Mouse (Mus musculus): ENCODE results near the gene Grb7.
A peak's percentile ranks its signal among the peaks of the same experiment; 100 is the strongest.

Gene Grb7

DNA sequence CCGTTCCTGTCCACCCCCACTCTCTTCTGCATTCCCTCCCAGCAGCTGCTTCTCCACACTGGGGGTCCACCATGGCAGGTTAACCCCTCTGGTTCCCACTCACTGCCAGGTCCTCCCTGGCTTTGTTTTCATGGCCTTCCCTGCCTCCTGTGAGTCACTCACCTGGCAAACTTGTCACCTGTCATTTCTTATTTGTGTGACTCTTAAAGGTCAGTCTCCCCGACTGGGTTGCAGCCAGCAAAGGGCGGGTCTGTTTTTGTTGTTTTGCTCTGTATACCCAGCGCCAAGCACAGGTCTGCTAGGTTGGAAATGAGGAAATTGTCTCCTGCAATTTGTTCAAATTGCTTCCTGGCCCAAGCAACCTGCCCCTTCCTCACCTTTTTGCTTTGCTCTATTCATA is 515 bp upstream of the Grb7 start:
- DNase-seq (ENCODE audit: low spot score): no peak

DNA sequence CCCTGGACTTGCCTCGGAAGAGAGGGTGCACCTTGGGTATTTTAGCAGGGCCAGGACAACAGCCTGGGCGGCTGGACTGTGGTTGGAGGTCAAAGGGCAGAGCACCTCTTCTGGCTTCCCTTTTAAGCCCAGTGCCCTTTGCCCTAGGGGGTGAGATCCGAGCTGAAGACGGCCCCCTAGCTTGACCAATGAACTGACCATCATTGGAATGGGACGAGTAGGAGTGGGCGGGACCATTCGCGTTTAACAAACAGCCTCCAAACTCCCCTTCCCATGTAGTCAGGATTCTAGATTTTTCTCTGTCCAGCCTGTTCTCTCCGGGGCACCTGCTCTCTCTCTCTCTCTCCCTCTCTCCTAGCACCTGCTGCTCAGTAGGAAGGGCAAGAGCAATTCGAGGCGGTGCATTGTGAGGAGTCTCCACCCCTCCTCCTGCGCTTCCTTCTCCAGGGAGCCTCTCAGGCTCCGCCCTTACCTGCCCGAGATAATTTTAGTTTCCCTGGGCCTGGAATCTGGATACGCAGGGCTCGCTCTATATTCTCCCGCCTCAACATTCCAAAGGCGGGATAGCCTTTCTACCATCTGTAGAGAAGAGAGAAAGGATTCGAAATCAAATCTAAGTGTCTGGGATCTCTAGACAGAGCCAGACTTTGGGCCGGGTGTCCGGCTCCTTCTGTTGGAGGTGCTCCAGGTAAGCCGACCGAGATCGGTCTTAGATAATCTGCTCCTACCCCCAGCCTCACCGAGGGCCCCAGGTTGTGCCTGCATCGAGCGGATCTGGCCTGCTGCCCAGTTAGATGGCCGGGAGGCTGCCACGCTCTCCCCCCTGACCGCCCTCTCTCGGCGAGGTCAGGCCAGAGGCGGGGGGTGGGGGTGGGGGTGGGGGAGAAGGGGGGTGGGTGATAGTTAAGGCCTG is 624 bp downstream of the Grb7 start:
- no peak for DNase-seq (ENCODE audit: low spot score)

DNA sequence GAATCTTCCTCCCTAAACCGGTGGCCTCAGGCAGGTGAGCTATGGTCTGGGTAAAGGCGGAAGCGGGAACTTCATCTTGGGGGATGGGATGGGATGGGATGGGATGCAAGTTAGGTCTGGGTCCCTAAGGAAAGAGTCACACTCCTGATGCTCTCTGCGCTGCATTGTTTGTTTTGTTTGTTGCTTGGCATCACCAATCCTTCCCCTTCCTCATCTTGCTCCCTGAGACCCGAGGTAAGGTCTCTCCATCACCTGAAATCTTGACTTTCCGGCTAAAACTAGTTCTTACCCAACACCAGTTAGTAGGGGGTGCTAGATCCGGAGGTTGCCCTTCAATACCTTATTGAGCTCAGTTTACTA is 1.3 kb downstream of the Grb7 start:
- no peak for DNase-seq (ENCODE audit: low spot score)

DNA sequence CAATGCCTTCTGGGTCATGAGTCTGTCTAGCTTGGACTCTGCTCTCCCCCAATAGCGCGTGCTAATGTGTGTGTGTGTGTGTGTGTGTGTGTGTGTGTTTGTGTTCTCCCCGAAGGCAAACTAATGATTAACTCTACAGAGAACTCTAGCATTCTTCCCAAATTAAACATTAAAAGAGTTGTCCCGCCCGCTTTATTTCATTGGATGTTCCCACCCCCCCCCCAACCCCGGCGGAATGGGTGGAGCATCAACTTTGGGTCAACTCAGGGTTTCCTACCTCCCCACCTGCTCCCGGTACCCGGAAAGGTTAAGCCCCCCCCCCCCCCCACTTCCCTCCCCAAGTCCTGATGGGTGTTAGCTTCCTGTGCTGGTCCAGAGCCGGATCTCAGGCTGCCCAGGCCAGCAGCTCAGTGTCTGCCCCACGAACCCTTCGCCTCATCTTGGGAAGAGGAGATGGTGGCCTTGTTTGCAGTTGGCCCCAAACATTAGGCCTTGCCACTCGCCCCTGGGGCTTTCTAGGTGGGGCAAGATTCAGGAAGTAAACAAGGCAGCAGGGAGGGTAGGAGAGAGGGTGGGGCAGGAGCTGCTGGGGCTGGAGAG is 2.1 kb downstream of the Grb7 start:
- DNase-seq (ENCODE audit: low spot score): no peak

DNA sequence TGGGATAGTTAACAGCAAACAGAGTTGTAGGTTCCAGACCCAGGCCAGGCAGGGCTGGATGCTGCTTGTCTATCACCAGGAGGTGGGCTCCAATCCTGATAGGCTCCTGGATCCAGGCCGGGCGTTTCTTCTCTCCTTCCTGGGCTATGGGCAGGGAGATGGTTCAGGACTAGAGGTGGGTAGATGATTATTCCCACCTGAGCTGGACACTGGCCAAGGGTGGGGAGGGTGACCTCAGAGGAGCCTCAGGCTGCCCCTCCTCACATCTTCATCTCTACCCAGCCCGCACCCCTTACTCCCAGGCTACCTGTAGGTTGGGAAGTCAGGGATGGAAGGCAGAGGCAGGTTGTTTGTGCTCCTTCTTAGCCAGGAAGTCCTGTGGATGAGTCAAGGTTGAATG is 3.2 kb downstream of the Grb7 start:
- no peak for DNase-seq (ENCODE audit: low spot score)

DNA sequence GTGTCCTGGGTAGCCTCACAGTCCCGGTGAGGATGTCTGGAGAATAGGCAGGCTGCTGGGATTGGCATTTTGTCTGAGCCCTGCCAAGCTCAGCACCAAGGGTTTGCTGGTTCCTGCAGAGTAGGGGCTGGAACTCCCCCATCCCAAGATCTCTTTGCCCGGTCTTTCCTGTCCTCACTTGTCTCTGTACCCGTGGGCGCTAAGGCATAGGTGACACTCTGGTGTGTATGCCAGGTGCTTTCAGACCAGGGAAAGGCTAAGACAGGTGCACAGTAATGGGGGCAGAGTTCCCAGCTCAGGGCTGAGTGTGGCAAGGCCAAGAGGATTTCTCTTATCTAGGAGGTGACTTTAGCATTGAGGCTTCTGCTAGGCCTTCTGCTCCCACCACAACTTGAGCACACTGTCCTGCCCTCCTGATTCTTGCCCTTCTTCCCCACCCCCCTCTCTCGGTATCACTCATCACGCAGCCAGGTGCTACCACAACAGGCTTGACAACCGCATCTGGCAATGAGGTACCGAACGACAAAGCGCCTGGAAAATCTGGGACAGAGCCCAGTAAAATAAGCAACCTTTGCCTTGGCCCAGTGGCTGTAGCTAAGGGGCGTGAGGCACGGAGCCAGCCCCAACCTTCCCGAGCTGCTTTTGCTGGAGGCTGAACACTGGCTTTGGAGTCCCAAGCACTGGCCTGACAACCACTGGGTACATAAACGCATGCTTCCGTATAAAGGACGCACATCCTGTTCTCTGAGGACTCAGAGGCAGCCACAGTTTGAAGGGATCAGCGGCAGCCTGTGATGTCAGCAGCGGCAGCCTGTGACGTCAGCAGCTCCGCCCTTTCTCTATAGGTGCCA is 4.0 kb downstream of the Grb7 start:
- DNase-seq (ENCODE audit: low spot score): no peak

DNA sequence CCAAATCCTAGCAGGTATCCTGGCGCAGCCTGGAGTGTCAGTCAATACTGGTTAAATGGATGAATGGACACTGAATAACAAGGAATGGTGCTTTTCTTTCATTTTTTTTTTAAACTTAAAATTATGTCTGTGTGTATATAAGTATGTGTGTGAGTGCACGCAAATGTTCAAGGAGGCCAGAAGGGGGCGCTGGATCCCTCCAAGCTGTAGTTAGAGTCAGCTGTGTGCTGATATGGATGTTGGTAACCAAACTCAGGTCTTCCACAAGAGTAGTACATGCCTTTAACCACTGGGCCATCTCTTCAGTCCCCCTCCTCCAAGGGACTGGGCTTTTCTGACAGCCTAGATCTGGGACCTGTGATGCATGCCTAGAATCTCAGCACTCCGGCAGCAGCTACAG is 9.3 kb downstream of the Grb7 start:
- no peak for DNase-seq (ENCODE audit: low spot score)

DNA sequence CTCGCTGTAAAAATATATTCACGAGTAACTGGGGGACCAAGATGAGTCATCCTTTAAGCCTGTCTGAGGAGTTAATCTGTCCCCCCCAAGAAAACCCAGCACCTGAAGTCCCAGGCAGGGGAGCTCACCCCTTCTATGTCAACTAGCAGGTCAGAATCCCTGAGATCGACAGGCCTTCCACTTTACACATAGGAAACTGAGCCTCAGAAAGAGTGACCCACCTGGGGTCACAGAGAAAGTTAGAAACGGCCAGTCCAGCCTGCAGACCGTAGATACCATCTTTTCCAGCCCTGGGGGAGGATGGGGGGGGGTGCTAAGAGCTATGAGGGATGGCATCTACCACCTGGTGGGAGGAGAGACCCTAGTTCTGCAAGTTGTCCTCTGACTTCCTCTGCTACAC is 10.4 kb downstream of the Grb7 start:
- DNase-seq (ENCODE audit: low spot score): no peak

DNA sequence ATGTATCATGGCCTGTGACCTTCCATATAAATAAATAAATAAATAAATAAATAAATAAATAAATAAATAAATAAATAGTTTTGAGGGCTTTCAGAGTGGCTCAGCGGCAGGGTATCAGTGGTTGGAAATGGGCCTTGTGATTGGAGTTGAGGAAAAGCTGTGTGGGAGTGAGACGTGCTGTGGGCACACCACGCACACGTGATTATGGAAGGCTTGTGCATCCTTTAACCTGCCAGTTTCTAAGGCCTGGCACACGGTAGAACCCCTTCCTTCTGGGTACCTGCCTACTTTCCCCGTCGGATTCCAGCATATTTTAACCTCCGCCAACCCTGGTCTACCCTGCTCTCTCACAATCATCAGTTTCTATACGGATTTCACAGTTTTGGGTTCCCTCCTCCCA is 10.8 kb downstream of the Grb7 start:
- DNase-seq (ENCODE audit: low spot score): no peak

DNA sequence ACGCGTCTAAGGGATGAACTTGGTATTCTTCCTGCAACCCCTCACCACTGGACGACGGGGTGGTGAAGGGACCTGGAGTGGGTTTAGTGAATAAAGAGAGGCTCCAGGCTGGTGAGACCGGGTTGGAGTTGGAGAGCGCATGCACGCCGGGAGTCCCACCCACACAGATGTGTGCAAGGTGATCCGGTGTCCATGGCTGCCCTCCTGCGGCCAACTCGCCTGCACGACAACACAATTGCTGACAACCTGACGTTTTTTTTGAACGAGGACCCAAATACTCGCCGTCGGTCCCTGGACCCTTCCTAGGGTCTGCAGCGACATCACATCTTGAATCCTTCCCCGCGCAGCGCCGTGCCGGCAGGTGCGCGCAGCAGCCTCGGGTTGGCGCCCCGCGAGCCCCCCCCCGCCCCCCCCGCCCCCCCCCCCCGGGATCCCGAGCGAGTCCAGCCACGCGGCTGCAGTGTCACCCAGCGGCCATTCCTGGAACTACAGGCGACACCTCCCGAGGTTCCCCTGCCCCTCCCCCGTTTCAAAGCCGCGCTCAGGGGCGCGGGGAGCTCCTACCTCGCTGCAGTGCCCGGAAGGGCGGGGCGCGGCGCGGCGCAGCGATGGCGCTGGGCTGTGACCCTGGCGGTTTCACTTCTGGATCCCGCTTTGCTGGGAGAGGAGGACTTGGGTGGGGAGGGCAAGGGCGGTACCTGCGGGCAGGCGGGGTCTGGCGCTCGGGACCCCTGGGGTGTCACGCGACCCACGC is 11.3 kb downstream of the Grb7 start:
- DNase-seq (ENCODE audit: low spot score): peak; percentile 89

DNA sequence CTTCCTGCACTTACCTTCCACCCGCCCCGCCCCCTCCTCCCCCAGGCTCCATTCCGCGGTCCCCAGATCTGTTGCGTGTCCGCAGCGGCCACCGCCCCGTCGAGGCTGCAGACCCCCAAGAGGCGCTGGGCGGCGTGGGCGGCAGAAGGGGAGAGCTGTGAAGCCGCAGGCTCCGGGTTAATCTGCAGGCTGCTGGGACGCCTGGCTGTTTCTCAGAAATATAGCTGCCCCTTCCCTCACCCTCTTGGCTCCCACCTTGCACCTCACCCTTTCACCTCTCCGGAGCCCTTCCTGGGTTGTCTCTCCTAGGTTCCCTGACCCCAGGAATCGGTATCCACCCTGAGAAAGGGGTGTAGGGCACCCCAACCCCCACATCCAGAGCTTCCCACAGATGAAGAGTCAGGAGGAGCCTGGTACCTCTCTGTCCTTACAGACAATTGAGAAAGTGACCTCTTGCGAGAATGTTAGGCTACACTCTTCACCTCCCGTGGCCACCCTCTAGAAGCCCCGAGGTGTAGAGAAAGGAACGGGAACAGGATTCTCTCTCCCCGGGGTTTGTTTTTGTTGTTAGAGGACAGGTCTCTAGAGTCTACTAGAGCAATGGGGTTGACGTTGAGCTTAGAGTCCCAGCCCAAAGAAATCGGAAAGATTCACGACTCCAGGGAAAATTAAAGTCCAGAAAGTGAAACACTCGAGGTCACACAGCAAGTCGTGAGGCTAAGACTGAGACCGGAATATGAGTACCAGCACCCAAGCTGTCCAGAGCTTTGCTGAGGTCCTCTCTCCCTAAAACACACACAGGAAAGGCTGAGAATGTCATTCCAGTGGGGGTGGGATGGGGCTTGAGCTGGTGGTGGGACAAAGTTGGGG is 12.2 kb downstream of the Grb7 start:
- DNase-seq (ENCODE audit: low spot score): no peak

DNA sequence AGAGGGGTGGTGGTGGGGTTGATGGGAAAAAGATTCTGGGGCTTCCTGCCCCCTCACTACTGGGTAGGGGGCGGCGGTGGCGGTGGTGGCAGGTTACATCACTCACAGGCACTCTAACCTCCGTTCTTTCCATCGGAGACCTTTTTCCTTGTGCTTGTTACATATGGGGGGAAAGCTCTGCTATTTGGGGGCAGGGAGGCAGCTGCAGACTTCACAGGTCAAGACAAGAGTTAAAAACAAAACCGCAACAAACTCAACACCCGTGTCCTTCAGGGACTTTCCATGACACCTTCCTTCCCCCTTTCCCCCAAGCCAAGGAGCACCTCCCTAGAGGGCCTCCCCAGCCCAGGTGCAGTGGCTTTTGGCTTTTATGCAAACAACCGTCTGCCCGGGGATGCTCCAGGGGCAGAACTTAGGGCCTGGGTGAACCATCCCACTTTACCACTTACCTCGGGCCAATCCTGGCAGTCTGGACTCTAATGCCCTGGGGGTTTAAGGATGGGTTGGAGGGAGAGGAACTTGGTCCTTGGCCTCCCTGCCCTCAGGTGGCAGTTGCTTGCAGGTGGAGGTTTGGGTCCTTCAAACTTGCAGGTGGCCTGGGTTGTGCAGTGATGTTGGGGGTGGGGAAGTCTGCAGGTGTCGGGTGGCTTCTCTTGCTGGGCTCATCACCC is 13.0 kb downstream of the Grb7 start:
- DNase-seq (ENCODE audit: low spot score): no peak

DNA sequence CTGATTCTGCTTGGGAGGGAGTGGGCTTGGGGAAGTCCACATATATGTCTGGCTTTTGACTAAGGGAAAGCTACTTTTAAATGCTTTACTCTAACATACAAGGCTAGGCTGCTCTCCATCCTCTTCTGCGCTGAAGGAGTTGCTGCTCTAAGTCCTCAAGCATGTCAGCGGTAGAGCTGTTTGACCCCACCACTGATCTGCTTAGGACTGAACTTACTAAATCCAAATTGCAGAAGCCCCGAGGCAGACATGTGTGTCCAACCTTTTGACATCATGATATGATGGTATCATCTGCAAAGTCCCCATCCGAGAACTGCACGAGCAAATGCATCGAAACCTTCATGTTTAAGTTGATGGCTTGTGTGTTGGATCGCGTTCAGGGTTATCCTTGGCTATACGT is 13.7 kb downstream of the Grb7 start:
- DNase-seq (ENCODE audit: low spot score): no peak

DNA sequence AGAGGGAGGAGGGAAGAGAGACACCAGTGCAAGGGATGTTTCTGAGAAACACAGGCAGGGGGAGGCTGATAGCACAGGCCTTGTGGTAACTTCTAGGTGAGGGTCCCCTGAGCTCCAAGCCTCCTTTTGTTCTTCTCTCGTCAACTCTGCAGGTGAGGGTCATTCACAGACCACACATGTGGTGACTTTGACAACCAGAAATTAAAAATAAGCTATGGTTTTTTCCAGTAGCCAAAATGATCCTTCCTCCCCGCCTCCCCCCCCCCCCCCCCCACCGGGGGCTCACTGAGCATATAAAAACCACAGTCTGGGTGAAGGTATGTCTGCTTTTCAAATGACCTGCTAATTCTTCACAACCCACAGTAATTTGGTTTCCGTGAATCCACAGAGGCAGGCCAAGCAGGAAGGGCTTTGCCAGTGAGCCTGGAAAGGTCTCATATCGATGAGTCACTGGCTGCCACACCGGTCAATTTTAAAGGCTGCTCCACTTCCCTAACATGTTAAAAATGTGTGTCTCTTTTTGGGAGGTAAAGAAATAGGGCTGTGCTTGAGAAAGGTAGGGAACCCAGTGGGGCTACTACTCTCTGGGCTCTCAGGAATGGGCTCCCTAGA is 15.0 kb downstream of the Grb7 start:
- no peak for DNase-seq (ENCODE audit: low spot score)

DNA sequence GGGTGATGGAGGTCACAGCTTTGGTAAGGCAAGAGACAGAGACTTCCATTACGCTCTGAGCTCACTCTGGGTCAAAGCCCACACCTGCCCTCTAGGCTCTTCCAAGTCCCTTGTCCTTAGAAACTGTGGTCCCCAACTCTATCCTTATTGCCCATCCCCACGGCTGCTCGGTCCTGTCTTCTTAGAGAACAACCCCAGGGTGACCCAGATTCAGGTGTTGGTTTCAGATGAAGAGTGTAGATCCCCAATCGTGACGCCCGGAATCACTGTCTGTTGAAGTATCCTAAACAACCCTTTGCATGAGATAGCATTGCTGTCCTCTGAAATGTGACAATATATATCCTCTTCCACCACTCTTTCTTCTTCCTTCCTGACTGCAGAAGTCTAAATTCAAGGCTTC is 16.1 kb downstream of the Grb7 start:
- DNase-seq (ENCODE audit: low spot score): no peak

DNA sequence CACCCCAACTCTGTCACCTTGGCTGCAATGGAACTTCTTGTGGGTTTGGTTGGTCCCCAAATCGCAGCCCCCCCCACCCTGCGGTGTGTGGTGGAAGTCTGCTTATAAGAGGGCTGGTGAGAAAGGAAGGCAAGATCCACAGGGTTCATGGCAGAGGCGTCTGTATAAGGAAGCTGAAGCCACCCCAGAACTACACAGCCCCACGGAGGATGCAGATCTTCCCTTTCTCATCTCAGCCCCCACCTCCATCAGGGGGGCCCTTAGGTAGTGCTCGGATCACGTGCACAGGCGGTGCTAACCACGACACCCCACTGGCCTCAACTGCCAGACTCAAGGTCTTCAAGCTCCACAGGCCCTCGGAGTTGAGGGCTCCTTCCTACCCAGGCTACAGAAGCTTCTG is 17.7 kb downstream of the Grb7 start:
- no peak for DNase-seq (ENCODE audit: low spot score)

DNA sequence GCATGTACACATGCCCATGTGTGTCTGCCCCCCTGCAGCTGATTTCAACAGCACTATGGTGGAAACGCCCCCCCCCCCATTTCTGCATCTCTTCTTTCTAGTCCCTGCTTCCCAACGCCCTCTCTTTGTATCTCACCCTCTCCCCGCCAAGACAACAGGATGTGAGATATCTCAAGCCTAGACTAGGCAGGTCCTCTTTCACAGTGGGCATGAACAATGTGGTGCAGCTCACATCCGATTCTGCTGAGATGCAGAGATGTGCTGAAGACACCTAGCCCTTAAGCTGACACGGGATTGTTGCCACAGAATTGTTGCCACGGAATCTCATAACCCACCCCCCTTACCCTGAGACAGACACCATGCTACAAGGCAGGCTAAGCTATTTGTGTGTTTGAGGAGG is 18.3 kb downstream of the Grb7 start:
- DNase-seq (ENCODE audit: low spot score): no peak

DNA sequence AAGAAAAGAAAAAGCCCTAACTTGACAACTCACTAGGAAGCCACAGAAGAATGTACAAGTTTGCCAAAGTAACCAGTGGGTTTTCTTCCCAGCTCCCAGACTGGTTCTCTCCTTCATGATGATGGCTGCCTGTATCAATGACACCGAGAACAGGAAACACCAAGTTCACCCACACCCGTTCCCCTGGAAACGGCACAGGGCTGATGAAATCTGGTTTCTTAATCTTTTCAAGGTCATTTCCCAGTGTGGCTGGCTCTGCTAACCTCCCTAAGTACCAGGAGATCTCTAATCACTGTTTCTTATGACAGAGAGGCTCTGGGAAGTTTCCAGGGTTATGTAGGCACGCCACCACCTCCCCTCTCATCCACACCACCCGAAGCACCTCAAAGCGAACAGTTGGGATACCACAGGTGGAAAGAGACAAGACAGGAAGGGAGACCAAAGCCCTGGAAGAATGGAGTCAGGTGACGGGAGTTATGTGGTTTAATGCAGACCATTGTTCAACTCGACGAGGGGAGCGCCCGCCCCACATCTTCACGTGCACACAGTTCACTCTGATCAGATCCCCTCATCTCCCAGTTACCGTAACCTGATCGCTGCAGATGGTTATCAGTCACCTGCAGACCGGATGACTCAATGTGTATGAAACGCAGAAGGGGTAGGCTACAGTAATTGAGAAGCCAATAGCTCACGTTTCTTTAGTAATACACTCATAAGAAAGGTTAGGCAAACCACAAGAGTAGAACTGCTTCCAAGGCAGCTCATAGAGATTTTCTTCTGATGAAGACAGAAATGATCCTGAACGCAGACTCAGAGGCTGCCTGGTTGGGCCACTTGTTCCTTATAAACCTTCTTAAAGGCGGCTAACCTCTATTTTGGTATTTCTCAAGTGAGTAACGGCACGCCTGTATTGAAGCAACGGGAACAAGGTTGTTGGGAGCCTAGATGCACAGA is 23.8 kb downstream of the Grb7 start:
- DNase-seq (ENCODE audit: low spot score): no peak

DNA sequence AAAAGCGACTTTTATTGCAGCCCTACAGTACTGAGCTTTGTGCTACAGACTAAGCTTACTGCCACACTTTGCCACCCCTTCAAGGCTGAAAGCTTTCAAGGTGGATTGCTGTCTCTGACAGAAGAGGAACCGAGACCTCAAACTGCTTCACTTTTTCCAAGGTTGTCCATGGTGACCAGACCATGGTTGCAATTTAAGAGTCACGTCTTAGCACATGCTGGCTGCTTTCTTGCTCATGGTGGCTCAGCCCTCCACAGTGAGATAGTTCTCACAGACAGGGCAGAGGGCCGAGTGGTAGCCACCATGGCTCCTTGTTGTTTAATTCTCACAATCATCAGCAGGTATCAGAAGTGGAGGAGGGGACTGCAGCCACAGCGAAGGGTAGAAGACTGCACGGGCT is 24.6 kb downstream of the Grb7 start:
- DNase-seq (ENCODE audit: low spot score): no peak
